ENCODE assay signal across 8 mouse cellular contexts in the genomic region with DNA sequence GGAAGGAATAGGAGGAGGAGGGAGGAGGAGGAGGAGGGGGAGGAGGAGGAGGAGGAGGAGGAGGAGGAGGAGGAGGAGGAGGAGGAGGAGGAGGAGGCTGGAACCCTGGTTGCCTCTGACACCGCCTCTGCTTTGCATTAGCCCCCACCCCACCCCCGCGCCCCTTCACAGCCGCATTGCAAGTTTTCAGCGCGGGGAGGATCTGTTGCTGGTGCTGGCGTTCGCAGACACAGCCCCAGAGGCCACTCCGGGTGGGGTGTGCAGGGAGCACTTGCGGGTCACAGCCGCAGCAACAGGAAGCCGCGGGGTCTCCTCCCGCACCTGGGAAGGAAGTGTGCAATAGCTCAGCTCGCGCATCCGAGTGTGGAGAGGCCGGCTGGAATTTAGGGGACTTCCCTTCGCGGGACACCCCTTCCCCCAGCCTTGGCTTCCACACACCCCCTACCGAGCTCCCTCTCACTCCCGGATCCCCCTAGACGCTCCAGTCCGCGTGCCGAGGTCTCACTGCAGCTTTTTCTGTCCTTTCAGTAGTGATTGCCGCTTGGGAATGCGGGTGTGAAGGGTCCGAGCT. TPM values are rescaled to one million over a fixed set of nuclear protein-coding genes. Genes with fewer than 3 reads are reported as not detected.
DNase-seq lines count a peak whose midpoint lies in the region; ATAC-seq and TF ChIP-seq lines count a peak whose summit lies in the region.

No protein-coding gene starts in this region.

- peak; percentile 26; the same call in 1 of the 2 replicates for ATAC-seq in forebrain, embryonic 13.5 days
- peak; percentile 12 for ATAC-seq in neural tube, embryonic 15.5 days (ENCODE audit: low FRiP score)

- peak overlapping the region; percentile 98 for H3K4me2 ChIP-seq in forebrain, embryonic 13.5 days
- H3K4me2 ChIP-seq in neural tube, embryonic 15.5 days, result peak overlapping the region; percentile 94

- no peaks in the 10 kb centered on the region for H3K9me3 ChIP-seq in forebrain, embryonic 13.5 days (replicated peaks)
- H3K9me3 ChIP-seq in neural tube, embryonic 15.5 days (replicated peaks), result no peaks in the 10 kb centered on the region

- H3K79me3 ChIP-seq in C2C12 (ENCODE audit: low read depth), result peaks cover 44% of the 10 kb centered on the region

- WGBS in forebrain, embryonic 13.5 days, result 0% methylated on average over 29 of the region's 29 CpGs
- 0% methylated on average over 29 of the region's 29 CpGs for WGBS in neural tube, embryonic 15.5 days

- peak overlapping the region; percentile 75 for H3K9ac ChIP-seq in forebrain, embryonic 13.5 days
- peak overlapping the region; percentile 67 for H3K9ac ChIP-seq in neural tube, embryonic 15.5 days (replicated peaks)

- peak; percentile 37 to 55 for DNase-seq in adrenal gland, postnatal 36 days
- DNase-seq in heart, postnatal 10 days, result peak; percentile 65 to 72
- DNase-seq in kidney, postnatal 4 days, result peak; percentile 63 to 74
- DNase-seq in lung, adult 18-20 months, result peak; percentile 46 to 48
- DNase-seq in thymus, postnatal 4 days, result peak; percentile 52

- no peaks in the 10 kb centered on the region for H3K27me3 ChIP-seq in C2C12 (ENCODE audit: control insufficient read depth, insufficient read depth, insufficient read length)
- H3K27me3 ChIP-seq in forebrain, embryonic 13.5 days, result peaks cover 11% of the 10 kb centered on the region; the same call in 1 of the 2 replicates
- peaks cover 13% of the 10 kb centered on the region for H3K27me3 ChIP-seq in neural tube, embryonic 15.5 days (replicated peaks)

- TF ChIP-seq CTCF in C2C12 (IDR thresholded peaks at IDR 0.05; ENCODE audit: control insufficient read depth, insufficient read depth, insufficient read length), result no peak

- H3K36me3 ChIP-seq in C2C12 (ENCODE audit: control insufficient read depth, insufficient read depth), result peaks cover 17% of the 10 kb centered on the region
- H3K36me3 ChIP-seq in forebrain, embryonic 13.5 days (ENCODE audit: poor library complexity, severe bottlenecking), result no peaks in the 10 kb centered on the region
- H3K36me3 ChIP-seq in neural tube, embryonic 15.5 days, result no peaks in the 10 kb centered on the region

- H3K4me3 ChIP-seq in C2C12 (ENCODE audit: insufficient read depth, poor library complexity, severe bottlenecking), result peak overlapping the region; percentile 66
- peak overlapping the region; percentile 64 for H3K4me3 ChIP-seq in forebrain, embryonic 13.5 days
- H3K4me3 ChIP-seq in neural tube, embryonic 15.5 days (replicated peaks), result peak overlapping the region; percentile 67

- peaks cover 59% of the 10 kb centered on the region for H3K79me2 ChIP-seq in C2C12 (ENCODE audit: control insufficient read depth, insufficient read depth)

- peaks cover 27% of the 10 kb centered on the region for H3K4me1 ChIP-seq in forebrain, embryonic 13.5 days
- peaks cover 33% of the 10 kb centered on the region for H3K4me1 ChIP-seq in neural tube, embryonic 15.5 days

- H3ac ChIP-seq in C2C12 (ENCODE audit: control insufficient read depth, insufficient read length, low read depth), result peak overlapping the region; percentile 73

- peak overlapping the region; percentile 75 for H3K27ac ChIP-seq in forebrain, embryonic 13.5 days
- peak overlapping the region; percentile 85 for H3K27ac ChIP-seq in neural tube, embryonic 15.5 days (replicated peaks)

- intact Hi-C loops in heart, postnatal 10 days (cut with DNase I), result loop anchor here (2.0 to 5.0 kb wide), 6 partner anchors 52 to 368 kb away; a partner anchor contains a TSS

TF ChIP-seq in C2C12, 6 proteins besides CTCF, POLR2A, EP300 and RAD21:
- TF ChIP-seq FOSL1 (IDR thresholded peaks at IDR 0.05; ENCODE audit: insufficient read depth, low read length, poor library complexity, severe bottlenecking), result no peak

RNA-seq across cellular contexts. Expression of a gene that starts 1.3 kb away (rescaled TPM):
- 9.9 TPM for polyA plus RNA-seq in C2C12 (2012; fragmentation: generic; extraction: Trizol)
- total RNA-seq in adrenal gland, postnatal 36 days (2021), result 10 to 100 TPM; 23.6 to 33.3 TPM
- 5.2 and 5.8 TPM in 2 replicates for polyA plus RNA-seq in forebrain, embryonic 13.5 days (2015; fragmentation: Nextera tagmentation; extraction: Ambion mirVana)
- 10 to 100 TPM; 64.3 to 67.9 TPM for total RNA-seq in heart, postnatal 10 days (2021)
- polyA plus RNA-seq in neural tube, embryonic 15.5 days (2015; fragmentation: Nextera tagmentation; extraction: Ambion mirVana), result 5.1 and 5.2 TPM in 2 replicates

RNA-seq across cellular contexts. Expression of a gene that starts 52.0 kb away (rescaled TPM):
- 28.7 TPM for polyA plus RNA-seq in C2C12 (2012; fragmentation: generic; extraction: Trizol)
- total RNA-seq in adrenal gland, postnatal 36 days (2021), result 10 to 100 TPM; 41.4 to 51.1 TPM
- 20.4 and 23.8 TPM in 2 replicates for polyA plus RNA-seq in forebrain, embryonic 13.5 days (2015; fragmentation: Nextera tagmentation; extraction: Ambion mirVana)
- total RNA-seq in heart, postnatal 10 days (2021), result 10 to 100 TPM; 34.4 to 38.4 TPM
- polyA plus RNA-seq in neural tube, embryonic 15.5 days (2015; fragmentation: Nextera tagmentation; extraction: Ambion mirVana), result 20.2 and 20.7 TPM in 2 replicates

Comparison
In these comparisons a context has a peak if more than half of its experiments do, and no peak if none do; other contexts are left out.
1. Peak in every context shown above with its lines: DNase-seq, ATAC-seq, H3K4me3 ChIP-seq and H3K27ac ChIP-seq.